Mouse (Mus musculus) lung, embryonic 15.5 days (tissue): ENCODE results near the gene Sept3. TPM values are rescaled to one million over a fixed set of nuclear protein-coding genes. Genes with fewer than 3 reads are reported as not detected.

Source experiments
- ATAC-seq: fragments of 200-750 bp; cut with Nextera tagmentation; 2 replicates; pipeline ENCODE4 v1.8.0; 2017; ENCODE audit warnings: moderate number of reproducible peaks, borderline replicate concordance; ENCODE audit not compliant: low FRiP score, low TSS enrichment; ENCODE audit errors: extremely low read depth
- H3K27ac ChIP-seq: fragments of 300-500 bp; sonication (generic); 2 replicates; pipeline ENCODE4 v1.5.1; 2015; ENCODE audit warnings: moderate library complexity, mild to moderate bottlenecking, inconsistent platforms
- H3K27me3 ChIP-seq: fragments of 300-500 bp; sonication (generic); 2 replicates; pipeline ENCODE4 v1.6.1; 2015; ENCODE audit warnings: inconsistent platforms
- H3K36me3 ChIP-seq: fragments of 300-500 bp; sonication (generic); 2 replicates; pipeline ENCODE4 v1.6.1; 2015; ENCODE audit warnings: inconsistent platforms
- H3K4me1 ChIP-seq: fragments of 300-500 bp; sonication (generic); 2 replicates; pipeline ENCODE4 v1.6.1; 2015; ENCODE audit warnings: inconsistent platforms
- H3K4me2 ChIP-seq: fragments of 300-500 bp; sonication (generic); 2 replicates; pipeline ENCODE4 v1.6.1; 2015; ENCODE audit warnings: inconsistent platforms, mild to moderate bottlenecking, moderate library complexity
- H3K4me3 ChIP-seq: fragments of 300-500 bp; sonication (generic); 2 replicates; pipeline ENCODE4 v1.5.1; 2015; ENCODE audit warnings: mild to moderate bottlenecking, inconsistent platforms
- H3K9ac ChIP-seq: fragments of 300-500 bp; sonication (generic); 2 replicates; pipeline ENCODE4 v1.6.1; 2015; ENCODE audit warnings: inconsistent platforms
- H3K9me3 ChIP-seq: fragments of 300-500 bp; sonication (generic); 2 replicates; pipeline ENCODE4 v1.6.1; 2016; ENCODE audit warnings: inconsistent platforms
- WGBS: fragments of 180-500 bp; shearing (Covaris S2); methylation state at CpG from one replicate; pipeline ENCODE4 v1.1.7; 2015; 5-methylcytosine and 5-hydroxymethylcytosine counted together
- polyA plus RNA-seq: library from polyadenylated mRNA; unstranded; fragments of >200 nt; fragmentation: Nextera tagmentation; extraction: Ambion mirVana; gene quantifications from 2 replicates; pipeline ENCODE4 v1.2.1, GENCODE M21; 2015

The Sept3 gene
- polyA plus RNA-seq, 1 experiment from 2014 or later = 4.1 TPM

DNA sequence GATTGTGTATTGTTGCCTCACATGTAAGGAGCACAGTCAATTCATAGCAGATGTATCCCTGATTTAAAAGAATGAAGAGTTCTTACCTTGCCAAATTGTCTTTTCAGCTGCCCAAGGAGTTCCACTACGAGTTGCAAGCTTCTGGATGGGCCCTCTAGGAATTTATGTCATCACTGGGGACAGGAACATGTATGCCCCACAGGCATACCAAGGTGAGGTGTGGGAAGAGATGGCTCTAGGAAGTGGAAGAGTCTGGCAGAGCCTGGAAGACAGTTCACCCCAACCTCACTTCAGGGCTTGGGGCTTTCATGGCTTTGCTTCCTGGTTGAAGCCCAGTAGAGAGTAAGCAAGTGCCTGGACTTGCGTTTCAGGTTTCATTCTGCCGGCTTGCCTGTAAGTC is 33.7 kb downstream of the Sept3 start:
- ATAC-seq = no peak
- 0 out of 2 replicates have a peak, but pooled peaks cover 3% of the 10 kb centered on the region for H3K4me1 ChIP-seq
- H3K9ac ChIP-seq = no peak overlapping the region
- no peaks in the 10 kb centered on the region for H3K36me3 ChIP-seq
- no peaks in the 10 kb centered on the region for H3K9me3 ChIP-seq
- H3K4me3 ChIP-seq = no peak overlapping the region
- no peak overlapping the region for H3K4me2 ChIP-seq
- 52% methylated on average over 3 of the region's 3 CpGs for WGBS
- H3K27me3 ChIP-seq = no peaks in the 10 kb centered on the region
- no peak overlapping the region for H3K27ac ChIP-seq

DNA sequence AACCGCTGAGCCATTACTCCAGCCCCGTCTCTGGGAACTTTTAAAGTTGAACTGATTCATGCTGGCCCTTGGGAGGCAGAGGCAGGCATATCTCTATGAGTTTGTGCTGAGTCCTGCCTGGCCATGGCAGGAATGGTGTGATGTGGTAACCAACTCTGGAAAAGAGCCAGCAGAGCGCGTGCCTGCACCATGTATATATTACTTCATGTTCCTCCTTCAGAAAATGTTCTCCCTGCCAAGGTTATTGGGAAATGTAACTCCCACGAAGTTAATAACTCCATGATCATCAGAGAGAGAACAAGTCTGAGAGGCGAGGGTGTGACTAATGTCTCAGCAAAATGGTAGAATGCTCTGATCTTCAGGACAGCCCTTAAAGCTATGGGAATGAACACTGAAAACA is 43.1 kb downstream of the Sept3 start:
- Histone ChIP-seq H3K27me3 (no peaks in the 10 kb centered on the region), H3K36me3 (no peaks in the 10 kb centered on the region), H3K4me3 (no peak overlapping the region), H3K4me2 (no peak overlapping the region), H3K9me3 (no peaks in the 10 kb centered on the region), H3K27ac (no peak overlapping the region), H3K4me1 (no peaks in the 10 kb centered on the region), H3K9ac (no peak overlapping the region)
- 71% methylated on average over 6 of the region's 6 CpGs for WGBS
- no peak for ATAC-seq

DNA sequence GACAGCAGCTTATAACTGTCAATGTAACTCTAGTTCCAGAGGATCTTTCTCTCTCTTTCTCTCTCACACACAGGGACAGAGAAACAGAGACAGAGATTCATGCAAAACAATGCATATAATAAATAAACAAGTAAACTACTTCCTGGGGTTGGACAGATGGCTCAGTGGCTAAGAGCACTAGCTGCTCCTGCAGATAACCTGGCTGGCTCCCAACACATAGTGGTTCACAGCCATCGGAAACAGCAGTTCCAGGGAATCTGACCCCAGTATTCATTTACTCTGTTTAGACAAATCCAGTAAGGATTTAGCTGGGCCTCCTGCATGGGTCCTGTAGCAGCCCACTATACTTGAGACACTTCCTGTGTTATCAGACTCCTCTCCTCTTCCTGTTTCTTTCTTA is 44.9 kb downstream of the Sept3 start:
- 27% methylated on average over 1 of the region's 1 CpGs for WGBS
- no peak overlapping the region for H3K9ac ChIP-seq
- no peaks in the 10 kb centered on the region for H3K36me3 ChIP-seq
- no peaks in the 10 kb centered on the region for H3K4me1 ChIP-seq
- H3K27ac ChIP-seq = no peak overlapping the region
- H3K4me3 ChIP-seq = no peak overlapping the region
- no peak for ATAC-seq
- no peaks in the 10 kb centered on the region for H3K27me3 ChIP-seq
- H3K4me2 ChIP-seq = no peak overlapping the region
- H3K9me3 ChIP-seq = no peaks in the 10 kb centered on the region

DNA sequence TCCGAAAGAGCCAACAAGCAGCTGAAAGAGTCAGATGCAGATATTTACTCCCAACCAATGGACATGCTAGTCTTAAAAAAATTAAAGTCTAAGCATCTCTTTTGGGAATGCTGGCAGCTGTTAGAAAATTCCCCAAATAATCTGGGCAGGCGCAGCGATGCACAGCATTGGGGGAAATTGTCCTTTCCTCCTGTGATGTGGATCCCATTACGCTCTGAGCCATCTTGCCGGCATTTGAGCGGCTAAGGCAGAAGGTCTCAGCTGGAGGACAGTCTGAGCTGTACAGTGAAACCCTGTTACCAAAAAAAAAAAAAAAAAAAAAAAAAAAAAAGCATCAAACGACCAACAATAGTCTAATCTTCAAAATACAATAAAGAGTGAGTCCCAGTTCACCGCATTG is 47.5 kb downstream of the Sept3 start:
- no peaks in the 10 kb centered on the region for H3K27me3 ChIP-seq
- ATAC-seq = no peak
- no peaks in the 10 kb centered on the region for H3K9me3 ChIP-seq
- H3K36me3 ChIP-seq = no peaks in the 10 kb centered on the region
- WGBS = 70% methylated on average over 8 of the region's 8 CpGs
- no peaks in the 10 kb centered on the region for H3K4me1 ChIP-seq
- no peak overlapping the region for H3K4me3 ChIP-seq
- H3K4me2 ChIP-seq = no peak overlapping the region
- no peak overlapping the region for H3K27ac ChIP-seq
- H3K9ac ChIP-seq = no peak overlapping the region

DNA sequence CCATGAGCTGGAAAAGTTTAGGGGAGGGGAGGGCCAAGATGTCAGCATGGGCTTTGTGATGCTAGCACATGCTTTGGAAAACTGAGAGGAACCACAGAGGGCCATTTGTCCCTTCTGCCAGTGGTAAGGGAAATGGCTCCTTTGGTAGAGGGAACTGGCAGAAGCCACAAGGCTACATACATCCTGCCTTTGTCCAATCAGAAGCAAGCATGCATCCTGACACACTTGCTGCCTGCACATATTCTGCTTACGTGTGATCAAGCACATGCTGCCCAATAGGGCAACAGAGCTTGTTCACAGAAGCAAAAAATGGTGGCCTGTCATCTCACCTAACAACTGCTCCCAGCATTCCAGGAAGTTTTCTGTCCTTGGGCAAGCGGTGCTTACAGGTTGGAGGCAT is 50.7 kb downstream of the Sept3 start:
- H3K4me2 ChIP-seq = no peak overlapping the region
- no peaks in the 10 kb centered on the region for H3K27me3 ChIP-seq
- no peak overlapping the region for H3K9ac ChIP-seq
- no peaks in the 10 kb centered on the region for H3K36me3 ChIP-seq
- ATAC-seq = no peak
- 60% methylated on average over 2 of the region's 2 CpGs for WGBS
- H3K9me3 ChIP-seq = no peaks in the 10 kb centered on the region
- no peak overlapping the region for H3K4me3 ChIP-seq
- no peak overlapping the region for H3K27ac ChIP-seq
- H3K4me1 ChIP-seq = no peaks in the 10 kb centered on the region

DNA sequence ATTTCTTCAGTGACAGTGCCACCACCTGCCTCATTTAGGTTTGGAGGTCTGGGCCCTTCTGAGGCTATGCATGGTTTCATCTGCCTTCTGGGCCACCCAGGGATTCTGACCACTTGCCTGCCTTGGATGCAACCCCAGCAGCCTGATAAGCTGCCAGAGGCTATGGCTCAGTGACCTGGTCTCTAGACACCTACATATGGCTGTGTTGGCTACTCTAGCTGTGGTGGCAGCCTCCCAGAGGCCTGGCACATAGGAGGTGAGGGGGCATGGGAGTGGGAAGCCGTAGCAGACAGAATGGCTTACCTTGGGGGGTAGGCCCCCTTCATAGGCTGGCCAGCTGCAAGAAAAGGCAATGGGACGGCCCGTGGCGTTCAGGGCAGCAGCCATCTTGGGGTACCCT is 60.5 kb downstream of the Sept3 start:
- 84% methylated on average over 4 of the region's 4 CpGs for WGBS
- H3K27me3 ChIP-seq = no peaks in the 10 kb centered on the region
- H3K4me1 ChIP-seq = peaks cover 11% of the 10 kb centered on the region
- ATAC-seq = no peak
- no peak overlapping the region for H3K9ac ChIP-seq
- no peak overlapping the region for H3K27ac ChIP-seq
- no peak overlapping the region for H3K4me2 ChIP-seq
- H3K4me3 ChIP-seq = no peak overlapping the region
- no peaks in the 10 kb centered on the region for H3K9me3 ChIP-seq
- H3K36me3 ChIP-seq = peaks cover 20% of the 10 kb centered on the region; the same call in 1 of the 2 replicates

DNA sequence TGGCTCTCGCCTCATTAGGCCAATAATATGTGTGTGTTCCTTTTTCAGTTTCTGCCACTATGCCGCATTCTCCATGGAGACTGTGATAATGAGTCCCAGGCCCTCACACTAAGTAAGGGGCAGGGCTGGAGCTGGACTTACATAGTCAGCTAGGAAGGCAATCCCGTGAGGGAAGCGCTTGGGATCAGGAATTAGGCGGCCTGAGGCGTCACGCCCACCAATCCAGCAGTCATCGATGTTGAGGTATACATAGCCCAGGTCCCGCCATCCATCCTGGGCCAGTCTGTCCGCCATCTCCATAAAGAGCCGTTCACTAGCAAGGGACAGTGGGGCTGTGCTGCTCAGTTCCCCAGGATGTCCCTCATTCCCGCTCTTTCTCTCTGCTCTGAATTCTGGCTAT is 61.9 kb downstream of the Sept3 start:
- no peak for ATAC-seq
- 91% methylated on average over 12 of the region's 12 CpGs for WGBS
- Histone ChIP-seq H3K27me3 (no peaks in the 10 kb centered on the region), H3K4me3 (no peak overlapping the region), H3K27ac (no peak overlapping the region), H3K4me2 (no peak overlapping the region), H3K9ac (no peak overlapping the region), H3K4me1 (peaks cover 20% of the 10 kb centered on the region), H3K9me3 (no peaks in the 10 kb centered on the region), H3K36me3 (peaks cover 18% of the 10 kb centered on the region; the same call in 1 of the 2 replicates)

DNA sequence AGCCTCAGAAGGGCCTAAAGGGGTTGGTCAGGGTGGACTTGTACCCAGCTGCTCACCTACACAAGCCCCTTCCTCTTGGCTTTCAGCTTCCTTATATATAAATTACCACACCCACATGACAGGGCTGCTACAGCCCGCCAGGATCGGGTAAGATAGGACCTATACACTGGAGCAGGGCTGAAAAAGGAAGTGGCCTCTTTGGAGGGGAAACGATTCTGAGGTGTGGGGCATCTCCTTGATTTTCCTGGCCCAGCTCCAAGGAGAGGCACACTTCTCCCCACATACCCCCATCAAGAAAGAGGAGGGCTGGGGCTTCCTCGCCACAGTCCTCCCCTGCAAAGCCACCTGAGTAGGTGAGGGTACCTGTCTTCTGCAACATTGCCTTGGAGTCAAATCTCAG is 63.2 kb downstream of the Sept3 start:
- H3K4me1 ChIP-seq = peaks cover 26% of the 10 kb centered on the region
- WGBS = 8% methylated on average over 4 of the region's 4 CpGs
- H3K36me3 ChIP-seq = peaks cover 16% of the 10 kb centered on the region; the same call in 1 of the 2 replicates
- H3K4me2 ChIP-seq = peak overlapping the region; percentile 71
- peak overlapping the region; percentile 57 for H3K4me3 ChIP-seq
- 0 out of 2 replicates have a peak overlapping the region, but pooled peaks have one; percentile 25 for H3K27ac ChIP-seq
- H3K9ac ChIP-seq = peak overlapping the region; percentile 56
- H3K9me3 ChIP-seq = no peaks in the 10 kb centered on the region
- no peaks in the 10 kb centered on the region for H3K27me3 ChIP-seq
- ATAC-seq = 0 out of 2 replicates have a peak, but pooled peaks have one; percentile 1

DNA sequence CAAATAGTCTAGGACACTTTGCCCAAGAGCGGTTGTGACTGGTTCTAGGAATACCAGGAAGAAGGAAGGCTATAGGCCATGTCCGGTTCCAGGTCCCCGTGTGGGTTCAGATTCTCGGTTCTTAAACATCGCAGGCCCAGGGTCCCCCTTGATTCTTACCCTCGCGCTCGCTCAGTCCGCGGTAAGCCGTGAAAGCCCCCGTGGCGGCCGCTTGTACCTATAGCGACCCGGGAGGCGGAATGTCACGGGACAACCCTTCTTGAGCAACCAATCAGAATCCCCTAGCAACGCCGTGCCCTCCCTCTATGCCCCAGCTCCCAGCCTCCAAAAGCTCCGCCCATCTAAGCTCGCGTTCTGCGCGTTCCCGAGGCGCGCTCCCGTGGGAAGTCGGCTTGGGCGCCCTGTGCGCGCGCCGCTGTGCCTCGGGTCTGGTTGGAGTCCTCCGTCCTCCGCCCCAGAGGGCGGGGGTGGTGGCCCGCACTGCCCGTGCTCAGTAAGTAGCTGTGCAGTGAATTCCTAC is 64.0 kb downstream of the Sept3 start, which contains the start of the genes Naga, Pheta2 and Smdt1:
Naga (minus strand) TSS at position 333 of the 520 bp plus-strand sequence.
Pheta2 (plus strand) TSS at position 350 of the 520 bp plus-strand sequence.
Smdt1 (plus strand) TSS at position 367 of the 520 bp plus-strand sequence.
- H3K9me3 ChIP-seq = no peaks in the 10 kb centered on the region
- peaks cover 26% of the 10 kb centered on the region for H3K4me1 ChIP-seq
- peaks cover 16% of the 10 kb centered on the region; the same call in 1 of the 2 replicates for H3K36me3 ChIP-seq
- H3K9ac ChIP-seq = peak within 1 kb of the TSS; percentile 56
- H3K4me3 ChIP-seq = peak within 1 kb of the TSS; percentile 57
- H3K27me3 ChIP-seq = no peaks in the 10 kb centered on the region
- peak; percentile 91 for ATAC-seq
- H3K27ac ChIP-seq = peak within 1 kb of the TSS; percentile 25; the same call in 1 of the 2 replicates
- under 1% methylated on average over 41 of the region's 41 CpGs for WGBS
- peak within 1 kb of the TSS; percentile 71 for H3K4me2 ChIP-seq

DNA sequence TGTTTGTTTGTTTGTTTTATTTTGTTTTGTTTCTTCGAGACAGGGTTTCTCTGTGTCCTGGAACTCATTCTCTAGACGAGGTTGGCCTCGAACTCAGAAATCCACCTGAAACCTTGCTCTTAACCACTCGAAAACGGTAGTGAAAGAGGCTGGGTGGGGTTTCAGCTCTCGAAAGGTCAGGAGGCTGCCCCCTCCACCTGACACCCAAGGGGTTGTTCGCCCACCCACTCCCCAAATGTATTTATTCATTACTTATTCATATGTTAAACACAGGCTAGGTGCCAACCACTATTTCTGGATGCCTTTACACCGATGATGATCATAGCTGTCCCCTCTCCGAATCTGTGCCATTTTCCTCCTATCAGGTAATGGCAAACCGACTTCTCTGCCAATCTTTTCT is 64.5 kb downstream of the Sept3 start:
- ATAC-seq = no peak
- peak overlapping the region; percentile 35 for H3K9ac ChIP-seq
- no peaks in the 10 kb centered on the region for H3K27me3 ChIP-seq
- H3K36me3 ChIP-seq = peaks cover 16% of the 10 kb centered on the region; the same call in 1 of the 2 replicates
- H3K4me3 ChIP-seq = peak overlapping the region; percentile 57
- no peaks in the 10 kb centered on the region for H3K9me3 ChIP-seq
- H3K4me1 ChIP-seq = peaks cover 26% of the 10 kb centered on the region
- WGBS = 49% methylated on average over 10 of the region's 10 CpGs
- no peak overlapping the region for H3K27ac ChIP-seq
- H3K4me2 ChIP-seq = peak overlapping the region; percentile 71

DNA sequence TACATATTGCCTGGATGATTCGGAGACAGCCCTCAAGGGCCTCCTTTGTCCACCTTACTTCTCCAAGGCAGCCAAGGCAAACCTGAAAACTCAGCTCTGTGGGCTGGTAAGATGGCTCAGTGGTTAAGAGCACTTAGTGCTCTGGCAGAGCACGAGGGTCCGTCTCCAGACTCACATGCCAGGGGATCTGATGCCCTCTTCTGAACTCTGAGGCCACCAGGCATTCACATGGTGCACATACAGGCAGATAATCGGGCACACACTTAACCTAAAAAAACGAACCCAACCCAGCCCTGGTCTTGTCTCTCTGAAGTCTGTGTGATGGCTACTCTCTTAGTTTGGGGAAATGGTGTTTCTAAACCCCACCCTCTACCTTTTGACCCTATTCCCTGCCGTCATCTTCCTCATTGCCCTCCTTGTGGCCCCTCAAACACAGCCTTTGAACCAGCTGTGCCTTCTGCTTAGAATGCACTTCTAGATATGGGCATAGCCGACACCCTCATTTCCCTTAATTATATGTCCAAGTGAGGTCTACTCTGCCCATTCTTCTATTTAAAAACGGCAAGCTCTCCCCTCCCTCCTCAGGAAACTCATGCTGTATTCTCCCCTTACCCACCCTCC is 65.1 kb downstream of the Sept3 start:
- Histone ChIP-seq H3K27me3 (no peaks in the 10 kb centered on the region), H3K36me3 (peaks cover 16% of the 10 kb centered on the region; the same call in 1 of the 2 replicates), H3K27ac (no peak overlapping the region), H3K9me3 (no peaks in the 10 kb centered on the region), H3K9ac (no peak overlapping the region), H3K4me3 (no peak overlapping the region), H3K4me2 (0 out of 2 replicates have a peak overlapping the region, but pooled peaks have one; percentile 2), H3K4me1 (peaks cover 26% of the 10 kb centered on the region)
- WGBS = 55% methylated on average over 8 of the region's 8 CpGs
- ATAC-seq = no peak

DNA sequence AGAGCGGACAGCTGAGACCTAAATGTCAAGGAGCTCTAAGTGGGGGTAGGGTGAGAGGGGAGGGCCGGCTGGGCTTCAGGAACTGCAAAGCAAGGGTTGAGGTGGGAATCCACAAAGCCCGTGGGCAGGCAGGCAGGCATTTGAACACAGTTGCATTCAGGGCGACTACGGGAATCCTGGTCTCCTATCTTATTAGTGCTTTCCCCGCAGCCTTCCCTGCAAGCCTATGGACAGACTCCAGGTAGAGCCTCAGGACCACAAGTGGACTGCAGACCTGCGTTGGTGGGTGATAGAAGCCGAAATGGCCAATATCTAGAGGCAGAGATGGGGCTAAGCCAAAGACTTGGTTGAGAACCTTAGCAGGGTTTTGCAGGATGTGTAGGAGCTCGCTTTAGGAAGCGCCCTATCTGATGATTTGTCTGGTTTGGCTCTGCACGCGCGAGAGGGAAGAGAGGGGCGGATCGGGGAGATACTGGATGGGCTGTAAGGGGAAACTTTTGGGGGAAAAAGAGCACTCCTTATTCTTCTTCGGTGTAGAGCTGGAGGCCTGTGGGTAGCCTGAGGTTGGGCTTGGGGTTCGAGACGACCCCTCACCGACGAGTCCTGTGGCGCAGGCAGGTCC is 65.8 kb downstream of the Sept3 start:
- Histone ChIP-seq H3K36me3 (peaks cover 8% of the 10 kb centered on the region; the same call in 1 of the 2 replicates), H3K9ac (peak overlapping the region; percentile 70), H3K4me1 (peaks cover 26% of the 10 kb centered on the region), H3K9me3 (no peaks in the 10 kb centered on the region), H3K27ac (peak overlapping the region; percentile 78), H3K4me3 (peak overlapping the region; percentile 56), H3K27me3 (no peaks in the 10 kb centered on the region), H3K4me2 (peak overlapping the region; percentile 78)
- no peak for ATAC-seq
- WGBS = 27% methylated on average over 21 of the region's 21 CpGs
